Mouse (Mus musculus): Measurements from ENCODE around the gene Hspe1.
A peak's percentile ranks its signal among the peaks of the same experiment; 100 is the strongest.

Hspe1 gene

GRCm38 (mm10) chr1:55132308-55132707, 44.4 kb downstream of the Hspe1 start:
- Histone ChIP-seq H3K27me3 (ENCODE audit: insufficient read depth, low read length) (no peaks in the 10 kb centered on the region), H3K4me1 (replicated peaks; ENCODE audit: low read depth, low read length) (peaks cover 62% of the 10 kb centered on the region), H3K4me3 (replicated peaks; ENCODE audit: low read length) (peak overlapping the region; percentile 96), H3K9me3 (ENCODE audit: low read length) (no peaks in the 10 kb centered on the region), H3K36me3 (ENCODE audit: insufficient read depth, low read length) (peaks cover 5% of the 10 kb centered on the region; the same call in 1 of the 2 replicates)
- TF ChIP-seq NANOG (IDR thresholded peaks at IDR 0.05; ENCODE audit: borderline replicate concordance, low read length) (no peak), POU5F1 (IDR thresholded peaks at IDR 0.05; ENCODE audit: borderline replicate concordance, low read length) (no peak), CTCF (conservative IDR thresholded peaks at IDR 0.05; ENCODE audit: low read length) (no peak)

GRCm38 (mm10) chr1:55133173-55133572, 45.2 kb downstream of the Hspe1 start:
- Histone ChIP-seq H3K27me3 (ENCODE audit: insufficient read depth, low read length) (no peaks in the 10 kb centered on the region), H3K9me3 (ENCODE audit: low read length) (no peaks in the 10 kb centered on the region), H3K36me3 (ENCODE audit: insufficient read depth, low read length) (peaks cover 12% of the 10 kb centered on the region), H3K4me3 (replicated peaks; ENCODE audit: low read length) (peak overlapping the region; percentile 18; the same call in 1 of the 2 replicates), H3K4me1 (replicated peaks; ENCODE audit: low read depth, low read length) (peaks cover 60% of the 10 kb centered on the region)
- TF ChIP-seq CTCF (conservative IDR thresholded peaks at IDR 0.05; ENCODE audit: low read length) (no peak), POU5F1 (IDR thresholded peaks at IDR 0.05; ENCODE audit: borderline replicate concordance, low read length) (no peak), NANOG (IDR thresholded peaks at IDR 0.05; ENCODE audit: borderline replicate concordance, low read length) (no peak)

GRCm38 (mm10) chr1:55134301-55134700, 46.4 kb downstream of the Hspe1 start:
- peaks cover 14% of the 10 kb centered on the region for H3K36me3 ChIP-seq (ENCODE audit: insufficient read depth, low read length)
- no peak for TF ChIP-seq CTCF (conservative IDR thresholded peaks at IDR 0.05; ENCODE audit: low read length)
- TF ChIP-seq NANOG (IDR thresholded peaks at IDR 0.05; ENCODE audit: borderline replicate concordance, low read length) = no peak
- no peak for TF ChIP-seq POU5F1 (IDR thresholded peaks at IDR 0.05; ENCODE audit: borderline replicate concordance, low read length)
- H3K27me3 ChIP-seq (ENCODE audit: insufficient read depth, low read length) = no peaks in the 10 kb centered on the region
- H3K9me3 ChIP-seq (ENCODE audit: low read length) = no peaks in the 10 kb centered on the region
- no peak overlapping the region for H3K4me3 ChIP-seq (replicated peaks; ENCODE audit: low read length)
- H3K4me1 ChIP-seq (replicated peaks; ENCODE audit: low read depth, low read length) = peaks cover 56% of the 10 kb centered on the region

- H3K4me3 ChIP-seq (replicated peaks; ENCODE audit: low read length) = no peak overlapping the region
- peaks cover 48% of the 10 kb centered on the region for H3K4me1 ChIP-seq (replicated peaks; ENCODE audit: low read depth, low read length)
- peaks cover 29% of the 10 kb centered on the region for H3K36me3 ChIP-seq (ENCODE audit: insufficient read depth, low read length)
- no peaks in the 10 kb centered on the region for H3K9me3 ChIP-seq (ENCODE audit: low read length)
- H3K27me3 ChIP-seq (ENCODE audit: insufficient read depth, low read length) = no peaks in the 10 kb centered on the region
- no peak for TF ChIP-seq POU5F1 (IDR thresholded peaks at IDR 0.05; ENCODE audit: borderline replicate concordance, low read length)
- TF ChIP-seq NANOG (IDR thresholded peaks at IDR 0.05; ENCODE audit: borderline replicate concordance, low read length) = no peak
- TF ChIP-seq CTCF (conservative IDR thresholded peaks at IDR 0.05; ENCODE audit: low read length) = peak; percentile 43
These were observed 47.9 kb downstream of the Hspe1 start for GRCm38 (mm10) chr1:55135846-55136245.
